Mouse (Mus musculus): ENCODE results near the gene Pld5. TPM values are rescaled to one million over a fixed set of nuclear protein-coding genes. Genes with fewer than 3 reads are reported as not detected.
"Not testable (repeated sequence)": the region's sequence is repeated elsewhere in the genome, so short reads cannot be mapped to it uniquely, and the experiment has no call there.

Pld5 gene
- polyA plus RNA-seq, 2 experiments, result 0.01 TPM; not detected in 1

DNA sequence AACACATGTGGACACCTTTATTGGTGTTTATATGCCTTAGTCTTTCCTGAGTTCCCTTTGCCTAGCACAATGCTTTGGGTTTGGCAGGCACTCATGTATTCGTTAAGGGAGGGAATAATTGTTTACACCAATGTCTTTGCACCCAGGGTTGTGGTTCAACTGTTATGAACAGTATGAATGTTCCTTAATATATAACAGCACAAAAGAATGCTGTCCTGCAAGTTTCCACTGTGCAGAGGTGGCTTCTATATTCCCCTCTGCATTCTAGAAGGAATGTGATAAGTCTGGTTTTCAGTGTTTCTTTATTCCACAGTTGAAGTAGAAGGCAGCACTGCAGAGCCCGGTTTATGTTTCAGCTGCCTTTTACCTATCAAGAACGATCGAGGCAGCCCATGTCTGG lies 286.2 kb downstream of the Pld5 start:
- H3K27ac ChIP-seq, result no peak overlapping the region
- no peaks in the 10 kb centered on the region for H3K4me1 ChIP-seq (replicated peaks; ENCODE audit: control insufficient read depth in 2 of 2, insufficient read depth in 2 of 2, low read length in 1 of 2)
- H3K9me3 ChIP-seq (ENCODE audit: control insufficient read depth, low read length), result no peaks in the 10 kb centered on the region
- no peak for DNase-seq (ENCODE audit: low read depth in 3 of 3, low spot score in 3 of 3)
- TF ChIP-seq EP300 (IDR thresholded peaks at IDR 0.05; ENCODE audit: low read depth) (no peak), CTCF (IDR thresholded peaks at IDR 0.05; ENCODE audit: low read depth) (no peak)
- H3K4me3 ChIP-seq (ENCODE audit: insufficient read depth in 1 of 2, low read depth in 2 of 2, low read length in 2 of 2), result no peak overlapping the region
- H3K36me3 ChIP-seq (replicated peaks; ENCODE audit: control insufficient read depth, insufficient read depth, low read depth), result no peaks in the 10 kb centered on the region
- no peaks in the 10 kb centered on the region for H3K27me3 ChIP-seq (ENCODE audit: control insufficient read depth, insufficient read depth, low read length)
- no peak for ATAC-seq (ENCODE audit: insufficient read depth)
- no peak overlapping the region for H3K9ac ChIP-seq (replicated peaks)
- 64% methylated on average over 4 of the region's 4 CpGs for WGBS (ENCODE audit: insufficient replicate concordance)
- H3K4me2 ChIP-seq (ENCODE audit: low read depth), result no peak overlapping the region

DNA sequence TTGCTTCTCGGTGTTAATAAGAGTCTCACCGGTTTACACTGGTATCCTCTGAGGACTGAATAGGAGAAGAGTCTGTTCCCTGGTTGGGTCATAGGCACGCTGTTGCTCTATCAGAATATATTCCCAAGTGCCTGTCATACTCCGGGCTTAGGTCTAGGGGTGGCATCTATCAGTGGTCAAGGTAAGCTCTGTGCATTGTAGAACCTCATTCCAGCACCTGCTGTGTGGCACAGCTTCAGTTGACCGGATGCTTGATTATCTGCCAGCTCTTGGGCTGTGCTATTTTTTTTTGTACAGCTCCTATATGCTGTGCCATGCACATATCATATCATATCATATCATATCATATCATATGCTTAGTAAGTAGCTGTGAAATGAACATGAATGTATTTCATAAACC lies 286.7 kb downstream of the Pld5 start:
- Histone ChIP-seq H3K4me3 (ENCODE audit: insufficient read depth in 1 of 2, low read depth in 2 of 2, low read length in 2 of 2) (no peak overlapping the region), H3K9me3 (ENCODE audit: control insufficient read depth, low read length) (no peaks in the 10 kb centered on the region), H3K4me1 (replicated peaks; ENCODE audit: control insufficient read depth in 2 of 2, insufficient read depth in 2 of 2, low read length in 1 of 2) (no peaks in the 10 kb centered on the region), H3K36me3 (replicated peaks; ENCODE audit: control insufficient read depth, insufficient read depth, low read depth) (no peaks in the 10 kb centered on the region), H3K27me3 (ENCODE audit: control insufficient read depth, insufficient read depth, low read length) (no peaks in the 10 kb centered on the region), H3K27ac (no peak overlapping the region), H3K9ac (replicated peaks) (no peak overlapping the region), H3K4me2 (ENCODE audit: low read depth) (no peak overlapping the region)
- DNase-seq (ENCODE audit: low read depth in 3 of 3, low spot score in 3 of 3) (no peak), ATAC-seq (ENCODE audit: insufficient read depth) (no peak)
- WGBS (ENCODE audit: insufficient replicate concordance), result 68% methylated on average over 5 of the region's 5 CpGs
- TF ChIP-seq CTCF (IDR thresholded peaks at IDR 0.05; ENCODE audit: low read depth) (no peak), EP300 (IDR thresholded peaks at IDR 0.05; ENCODE audit: low read depth) (no peak)

DNA sequence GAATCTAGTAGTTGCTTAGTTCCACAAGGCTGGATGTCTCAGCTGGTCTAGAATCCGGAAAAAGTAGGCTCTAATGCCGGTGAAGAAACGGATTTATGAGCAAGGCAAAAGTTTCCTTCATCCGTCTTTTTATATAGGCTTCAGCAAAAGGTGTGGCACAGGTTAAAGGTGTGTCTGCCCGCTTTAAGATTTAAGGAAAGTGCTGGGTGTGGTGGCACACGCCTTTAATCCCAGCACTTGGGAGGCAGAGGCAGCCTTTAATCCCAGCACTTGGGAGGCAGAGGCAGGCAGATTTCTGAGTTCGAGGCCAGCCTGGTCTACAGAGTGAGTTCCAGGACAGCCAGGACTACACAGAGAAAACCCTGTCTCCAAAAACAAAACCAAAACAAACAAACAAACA lies 296.1 kb downstream of the Pld5 start, which contains the start of gene Rbm8a2:
Rbm8a2 (minus strand) TSS at position 101 of the 400 bp plus-strand sequence.
- H3K4me3 ChIP-seq (ENCODE audit: insufficient read depth in 1 of 2, low read depth in 2 of 2, low read length in 2 of 2); H3K36me3 ChIP-seq (replicated peaks; ENCODE audit: control insufficient read depth, insufficient read depth, low read depth); H3K27ac ChIP-seq; H3K4me2 ChIP-seq (ENCODE audit: low read depth); H3K9ac ChIP-seq (replicated peaks); H3K9me3 ChIP-seq (ENCODE audit: control insufficient read depth, low read length); H3K4me1 ChIP-seq (replicated peaks; ENCODE audit: control insufficient read depth in 2 of 2, insufficient read depth in 2 of 2, low read length in 1 of 2); H3K27me3 ChIP-seq (ENCODE audit: control insufficient read depth, insufficient read depth, low read length); ATAC-seq (ENCODE audit: insufficient read depth); DNase-seq (ENCODE audit: low read depth in 3 of 3, low spot score in 3 of 3): not testable (repeated sequence)
- 67% methylated on average over 7 of the region's 7 CpGs for WGBS (ENCODE audit: insufficient replicate concordance)

DNA sequence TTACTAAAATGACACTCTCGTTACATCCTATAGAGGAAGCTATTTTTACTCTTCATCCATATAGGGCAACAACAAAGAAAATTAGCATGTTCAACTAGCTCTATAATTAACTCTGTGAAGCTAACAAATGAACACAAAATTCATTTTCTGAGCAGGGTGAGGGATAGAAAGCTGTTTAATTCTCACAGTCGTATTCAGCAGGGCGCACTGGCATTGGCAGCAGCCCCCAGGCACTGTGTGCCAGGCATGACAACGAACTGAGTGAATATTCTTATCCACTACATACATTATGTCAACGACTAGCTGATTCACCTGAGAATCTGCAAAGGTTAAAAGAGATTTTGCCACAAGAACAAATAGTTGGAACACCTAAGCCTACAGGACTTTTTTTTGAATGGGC lies 304.4 kb downstream of the Pld5 start:
- Histone ChIP-seq H3K27ac (no peak overlapping the region), H3K9me3 (ENCODE audit: control insufficient read depth, low read length) (no peaks in the 10 kb centered on the region), H3K36me3 (replicated peaks; ENCODE audit: control insufficient read depth, insufficient read depth, low read depth) (no peaks in the 10 kb centered on the region), H3K27me3 (ENCODE audit: control insufficient read depth, insufficient read depth, low read length) (no peaks in the 10 kb centered on the region), H3K9ac (replicated peaks) (no peak overlapping the region), H3K4me3 (ENCODE audit: insufficient read depth in 1 of 2, low read depth in 2 of 2, low read length in 2 of 2) (no peak overlapping the region), H3K4me1 (replicated peaks; ENCODE audit: control insufficient read depth in 2 of 2, insufficient read depth in 2 of 2, low read length in 1 of 2) (no peaks in the 10 kb centered on the region), H3K4me2 (ENCODE audit: low read depth) (no peak overlapping the region)
- ATAC-seq (ENCODE audit: insufficient read depth) (no peak), DNase-seq (ENCODE audit: low read depth in 3 of 3, low spot score in 3 of 3) (no peak)
- TF ChIP-seq CTCF (IDR thresholded peaks at IDR 0.05; ENCODE audit: low read depth) (no peak), EP300 (IDR thresholded peaks at IDR 0.05; ENCODE audit: low read depth) (no peak)
- 58% methylated on average over 5 of the region's 5 CpGs for WGBS (ENCODE audit: insufficient replicate concordance)

DNA sequence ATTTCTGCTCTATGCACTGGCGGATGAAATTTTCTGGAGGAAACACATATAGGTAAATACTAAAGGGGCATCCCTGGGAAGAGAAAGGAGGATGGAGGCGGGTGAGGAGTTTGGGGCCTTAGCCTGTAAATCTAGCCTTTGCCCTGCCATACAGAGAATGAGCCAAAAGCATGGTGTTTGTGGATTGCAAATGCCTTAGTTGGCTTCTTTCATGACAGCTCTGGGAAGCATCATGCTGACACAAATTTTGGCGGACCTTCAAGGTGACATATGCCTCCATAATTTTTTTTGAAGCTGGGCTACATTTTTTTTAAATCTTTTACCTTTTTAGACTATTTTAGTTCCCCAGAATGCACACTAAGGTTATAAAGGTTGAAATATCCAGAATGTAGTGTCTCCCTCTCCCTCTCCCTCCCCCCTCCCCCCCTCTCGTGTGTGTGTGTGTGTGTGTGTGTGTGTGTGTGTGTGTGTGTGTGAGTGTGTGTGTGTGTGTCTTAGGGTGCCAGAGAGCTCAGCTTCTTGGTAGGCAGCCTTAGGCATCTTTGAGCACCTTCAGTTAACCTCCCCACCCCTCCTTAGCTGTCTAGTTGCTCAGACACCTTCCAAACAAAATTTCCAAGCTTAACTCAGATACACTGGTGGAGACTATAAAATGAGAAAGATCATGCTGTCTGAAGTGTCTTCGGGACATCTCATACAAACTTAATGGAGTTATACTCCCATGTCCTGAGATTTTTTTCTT lies 307.9 kb downstream of the Pld5 start:
- 61% methylated on average over 5 of the region's 5 CpGs for WGBS (ENCODE audit: insufficient replicate concordance)
- Histone ChIP-seq H3K4me1 (replicated peaks; ENCODE audit: control insufficient read depth in 2 of 2, insufficient read depth in 2 of 2, low read length in 1 of 2) (no peaks in the 10 kb centered on the region), H3K9ac (replicated peaks) (no peak overlapping the region), H3K4me2 (ENCODE audit: low read depth) (no peak overlapping the region), H3K9me3 (ENCODE audit: control insufficient read depth, low read length) (no peaks in the 10 kb centered on the region), H3K27me3 (ENCODE audit: control insufficient read depth, insufficient read depth, low read length) (no peaks in the 10 kb centered on the region), H3K4me3 (ENCODE audit: insufficient read depth in 1 of 2, low read depth in 2 of 2, low read length in 2 of 2) (no peak overlapping the region), H3K27ac (no peak overlapping the region), H3K36me3 (replicated peaks; ENCODE audit: control insufficient read depth, insufficient read depth, low read depth) (no peaks in the 10 kb centered on the region)
- ATAC-seq (ENCODE audit: insufficient read depth) (no peak), DNase-seq (ENCODE audit: low read depth in 3 of 3, low spot score in 3 of 3) (no peak)
- TF ChIP-seq CTCF (IDR thresholded peaks at IDR 0.05; ENCODE audit: low read depth) (no peak), EP300 (IDR thresholded peaks at IDR 0.05; ENCODE audit: low read depth) (no peak)
